Mouse (Mus musculus): ENCODE results near the gene Adcy7. TPM values are rescaled to one million over a fixed set of nuclear protein-coding genes. Genes with fewer than 3 reads are reported as not detected.

Adcy7 gene
- polyA plus RNA-seq, 1 experiment = 5.4 TPM

DNA sequence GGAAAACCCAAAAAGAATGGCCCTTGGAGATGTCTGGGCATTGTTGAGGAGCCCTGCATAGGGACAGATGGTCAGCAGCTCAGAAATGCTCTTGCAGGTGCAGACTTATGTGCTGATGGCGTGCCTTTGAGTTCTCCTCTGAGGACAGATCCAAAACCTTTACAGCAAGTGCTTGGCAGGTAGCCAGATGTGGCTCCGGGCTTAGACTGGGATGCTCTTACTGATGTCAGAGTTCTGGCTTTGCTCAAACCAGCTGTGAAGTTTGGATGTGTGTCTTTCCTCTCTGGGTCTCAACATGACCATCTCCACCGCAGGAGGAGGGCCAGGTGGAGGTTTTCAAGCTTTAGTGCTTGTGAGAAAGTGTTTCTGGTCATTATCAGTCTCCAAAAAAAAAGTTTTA, 97.6 kb downstream of the Adcy7 start:
- no peak for DNase-seq
- Histone ChIP-seq H3K27ac (ENCODE audit: insufficient read depth, low read length) (no peak overlapping the region), H3K4me3 (replicated peaks; ENCODE audit: insufficient read depth, low read depth, low read length) (no peak overlapping the region), H3K4me1 (ENCODE audit: control insufficient read depth, insufficient read depth, low read length) (no peaks in the 10 kb centered on the region), H3K27me3 (ENCODE audit: control insufficient read depth, insufficient read depth, low read length) (no peaks in the 10 kb centered on the region; the same call in 1 of the 2 replicates)
- WGBS = 46% methylated on average over 3 of the region's 3 CpGs
- TF ChIP-seq POLR2A (IDR thresholded peaks at IDR 0.05; ENCODE audit: borderline replicate concordance, insufficient read depth, low read length) (no peak), CTCF (IDR thresholded peaks at IDR 0.05; ENCODE audit: borderline replicate concordance, insufficient read depth, low read depth, low read length) (no peak)

DNA sequence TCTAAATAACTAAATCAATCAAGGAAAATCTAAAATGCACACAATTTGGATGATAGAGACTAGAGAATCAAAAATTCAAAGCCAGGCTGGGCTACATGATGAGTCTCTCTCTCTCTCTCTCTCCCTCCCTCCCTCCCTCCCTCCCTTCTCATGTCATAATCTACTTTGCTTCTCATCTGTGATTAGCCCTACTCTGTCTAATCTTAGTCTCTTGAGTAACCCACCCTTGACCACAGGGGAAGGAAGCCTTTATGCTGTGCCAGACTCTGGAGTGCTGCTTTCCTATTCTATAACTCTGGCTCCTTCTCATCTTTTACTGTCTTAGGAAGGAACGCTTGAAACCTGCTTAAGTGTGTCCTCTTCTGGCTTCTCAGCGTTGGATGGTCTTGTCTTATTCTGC, 99.3 kb downstream of the Adcy7 start:
- TF ChIP-seq POLR2A (IDR thresholded peaks at IDR 0.05; ENCODE audit: borderline replicate concordance, insufficient read depth, low read length) = no peak
- no peak for TF ChIP-seq CTCF (IDR thresholded peaks at IDR 0.05; ENCODE audit: borderline replicate concordance, insufficient read depth, low read depth, low read length)
- DNase-seq = no peak
- Histone ChIP-seq H3K4me1 (ENCODE audit: control insufficient read depth, insufficient read depth, low read length) (no peaks in the 10 kb centered on the region; the same call in 1 of the 2 replicates), H3K27me3 (ENCODE audit: control insufficient read depth, insufficient read depth, low read length) (no peaks in the 10 kb centered on the region; the same call in 1 of the 2 replicates), H3K4me3 (replicated peaks; ENCODE audit: insufficient read depth, low read depth, low read length) (no peak overlapping the region), H3K27ac (ENCODE audit: insufficient read depth, low read length) (no peak overlapping the region)
- WGBS = 93% methylated on average over 2 of the region's 2 CpGs

DNA sequence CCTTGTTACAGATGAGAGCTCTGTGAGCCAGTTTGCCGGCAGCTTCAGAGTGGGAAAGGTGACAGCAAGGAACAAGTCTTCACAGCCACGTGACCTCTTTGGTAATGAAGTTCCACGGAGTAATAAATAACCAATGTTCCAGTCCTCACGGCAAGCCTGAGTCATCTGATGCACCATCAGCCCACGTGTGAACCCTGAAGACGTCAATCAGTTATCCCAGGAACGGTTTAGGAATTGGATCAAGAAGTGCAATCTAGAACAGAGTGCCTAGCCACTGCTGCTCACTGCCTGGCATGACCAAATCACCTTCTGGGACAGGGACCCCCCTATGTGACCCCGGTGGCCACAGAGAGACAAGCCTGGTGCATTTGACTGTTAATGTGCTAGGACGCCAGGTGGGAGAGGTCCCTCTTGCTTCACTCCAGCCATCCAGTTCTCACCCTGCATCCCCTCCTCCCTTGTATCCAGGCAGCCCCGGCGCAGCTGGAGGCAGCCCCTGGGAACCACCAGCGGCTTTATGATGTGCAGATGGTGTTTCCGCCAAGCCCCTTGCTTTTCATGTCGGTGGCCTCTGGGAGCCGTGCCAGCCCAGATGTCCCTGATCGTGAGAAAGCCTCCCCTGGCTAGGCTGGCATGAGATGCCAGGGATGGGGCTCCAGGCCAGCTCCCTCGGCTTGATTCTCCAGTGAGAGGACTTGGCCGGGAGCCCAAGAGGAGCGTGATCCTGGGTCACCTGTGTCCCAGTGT, 104.8 kb downstream of the Adcy7 start:
- Histone ChIP-seq H3K27me3 (ENCODE audit: control insufficient read depth, insufficient read depth, low read length) (no peaks in the 10 kb centered on the region; the same call in 1 of the 2 replicates), H3K27ac (ENCODE audit: insufficient read depth, low read length) (no peak overlapping the region)
- 7% methylated on average over 19 of the region's 19 CpGs for WGBS

More for the DNA sequence above, 104.8 kb downstream of the Adcy7 start:
- Histone ChIP-seq H3K4me1 (ENCODE audit: control insufficient read depth, insufficient read depth, low read length) (peaks cover 10% of the 10 kb centered on the region), H3K4me3 (replicated peaks; ENCODE audit: insufficient read depth, low read depth, low read length) (no peak overlapping the region)
- peak; percentile 24 to 34 for DNase-seq
- TF ChIP-seq POLR2A (IDR thresholded peaks at IDR 0.05; ENCODE audit: borderline replicate concordance, insufficient read depth, low read length) (no peak), CTCF (IDR thresholded peaks at IDR 0.05; ENCODE audit: borderline replicate concordance, insufficient read depth, low read depth, low read length) (no peak)

Other genes with a start within 250 kb of the Adcy7 start
- 47.3 and 48.3 TPM in 2 replicates for gene Cnep1r1, start 153.6 kb upstream of the Adcy7 start, polyA plus RNA-seq (2012; rRNA removed)
- gene Heatr3, start 134.5 kb upstream of the Adcy7 start, polyA plus RNA-seq (2012; rRNA removed) = 40.0 and 45.2 TPM in 2 replicates
- 27.8 and 29.6 TPM in 2 replicates for gene Tent4b, start 73.2 kb upstream of the Adcy7 start, polyA plus RNA-seq (2012; rRNA removed)
- gene Brd7, start 89.8 kb downstream of the Adcy7 start, polyA plus RNA-seq (2012; rRNA removed) = 69.8 and 70.0 TPM in 2 replicates
- gene Nkd1, start 249.0 kb downstream of the Adcy7 start, polyA plus RNA-seq (2012; rRNA removed) = 19.4 and 21.5 TPM in 2 replicates

All from cerebellum, adult 2 months (tissue).